Mouse (Mus musculus) embryonic facial prominence, embryonic 11.5 days (tissue): ENCODE data around the gene Ethe1. TPM values are rescaled to one million over a fixed set of nuclear protein-coding genes. Genes with fewer than 3 reads are reported as not detected.
A peak's percentile ranks its signal among the peaks of the same experiment; 100 is the strongest.

ENCODE experiments used
- ATAC-seq: fragments of 200-750 bp; cut with Nextera tagmentation; replicated peaks from 2 replicates; pipeline ENCODE4 v1.8.0; 2017; ENCODE audit warnings: low read depth; ENCODE audit not compliant: insufficient number of reproducible peaks, low FRiP score, low TSS enrichment
- DNase-seq: peaks from one replicate; pipeline ENCODE4 v3.0.0-alpha.2; 2015; ENCODE audit warnings: low spot score
- H3K27ac ChIP-seq: fragments of 300-500 bp; sonication (generic); replicated peaks from 2 replicates; pipeline ENCODE4 v1.5.1; 2014; ENCODE audit warnings: mild to moderate bottlenecking, low read depth, low read length, control low read depth
- H3K27me3 ChIP-seq: fragments of 300-500 bp; sonication (generic); 2 replicates; pipeline ENCODE4 v1.6.1; 2014; ENCODE audit warnings: mild to moderate bottlenecking, low read length, moderate library complexity, mixed read lengths; ENCODE audit not compliant: control insufficient read depth, insufficient read depth
- H3K36me3 ChIP-seq: fragments of 300-500 bp; sonication (generic); replicated peaks from 2 replicates; pipeline ENCODE4 v1.6.1; 2014; ENCODE audit warnings: low read depth, mild to moderate bottlenecking, low read length, moderate library complexity, mixed read lengths; ENCODE audit not compliant: control insufficient read depth, insufficient read depth
- H3K4me1 ChIP-seq: fragments of 300-500 bp; sonication (generic); 2 replicates; pipeline ENCODE4 v1.6.1; 2014; ENCODE audit warnings: low read length, mixed read lengths; ENCODE audit not compliant: control insufficient read depth, insufficient read depth
- H3K4me2 ChIP-seq: fragments of 300-500 bp; sonication (generic); 2 replicates; pipeline ENCODE4 v1.6.1; 2014; ENCODE audit warnings: low read depth, mild to moderate bottlenecking, control low read depth, low read length, moderate library complexity
- H3K4me3 ChIP-seq: fragments of 300-500 bp; sonication (generic); 2 replicates; pipeline ENCODE4 v1.5.1; 2014; ENCODE audit warnings: low read depth, low read length, control low read depth
- H3K9ac ChIP-seq: fragments of 300-500 bp; sonication (generic); replicated peaks from 2 replicates; pipeline ENCODE4 v1.6.1; 2014; ENCODE audit warnings: mild to moderate bottlenecking, control low read depth, low read length
- H3K9me3 ChIP-seq: fragments of 300-500 bp; sonication (generic); replicated peaks from 2 replicates; pipeline ENCODE4 v1.6.1; 2016; ENCODE audit warnings: mild to moderate bottlenecking, low read length, inconsistent platforms, mixed read lengths; ENCODE audit not compliant: control insufficient read depth
- WGBS: fragments of 180-500 bp; shearing (Covaris S2); extraction: QIAGEN DNeasy Blood & Tissue Kit; methylation state at CpG from one replicate; pipeline ENCODE4 v1.1.7; 2014; 5-methylcytosine and 5-hydroxymethylcytosine counted together
- polyA plus RNA-seq: library from polyadenylated mRNA; unstranded; fragments of >200 nt; fragmentation: Nextera tagmentation; extraction: Ambion mirVana; gene quantifications from 2 replicates; pipeline ENCODE4 v1.2.1, GENCODE M21; 2014

The Ethe1 gene
- polyA plus RNA-seq, 1 experiment from 2014 or later, result 24.4 TPM

DNA sequence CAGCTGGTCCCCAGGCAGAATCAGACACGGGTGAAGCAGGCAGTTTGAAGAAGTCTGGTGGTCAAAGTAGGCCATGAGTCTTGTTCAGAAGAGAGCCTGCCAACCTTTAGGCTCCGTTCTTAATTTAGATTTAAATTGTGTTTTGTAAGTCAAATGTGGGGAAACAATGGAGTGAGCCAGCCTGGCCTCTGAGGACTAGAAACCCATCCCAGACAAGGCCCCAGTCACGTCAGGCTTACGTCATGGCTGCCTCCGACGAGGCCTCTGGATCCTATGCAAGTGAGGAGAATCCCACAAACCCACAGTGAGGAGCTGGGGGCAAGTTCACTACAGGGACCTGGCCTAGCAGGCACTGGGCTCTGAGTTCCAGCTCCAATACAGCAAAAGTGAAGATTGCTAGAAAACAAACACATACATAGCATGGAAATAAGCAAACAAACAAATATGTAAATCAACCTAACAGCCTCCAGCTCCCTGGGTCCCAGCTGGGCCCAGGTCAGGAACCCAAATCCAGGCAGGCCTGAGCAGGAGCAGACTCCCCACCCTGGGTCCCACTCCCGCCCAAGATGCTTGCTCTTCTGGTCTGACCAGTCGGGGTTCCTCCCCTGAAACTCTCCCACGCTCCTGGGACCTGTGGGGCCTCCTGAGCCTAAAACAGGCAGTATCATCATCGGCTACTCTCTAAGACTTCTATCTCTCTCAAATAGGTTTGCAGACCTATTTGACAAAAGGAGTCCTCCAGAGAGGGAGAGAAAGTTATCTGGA lies 43.0 kb downstream of the Ethe1 start:
- ATAC-seq (no peak), DNase-seq (no peak)
- Histone ChIP-seq H3K9ac (no peak overlapping the region), H3K27ac (no peak overlapping the region), H3K4me3 (no peak overlapping the region), H3K4me1 (no peaks in the 10 kb centered on the region), H3K36me3 (no peaks in the 10 kb centered on the region), H3K4me2 (no peak overlapping the region), H3K27me3 (no peaks in the 10 kb centered on the region), H3K9me3 (no peaks in the 10 kb centered on the region)
- 68% methylated on average over 10 of the region's 10 CpGs for WGBS

GRCm38 (mm10) chr7:24636264-24636663 lies 48.9 kb downstream of the Ethe1 start, which contains the start of gene Lypd3:
Gene Lypd3, plus strand, starts transcription at chr7:24636550.
- no peak for DNase-seq
- H3K4me2 ChIP-seq, result peak within 1 kb of the TSS; percentile 29
- ATAC-seq, result no peak; the same call in 1 of the 2 replicates
- no peak within 1 kb of the TSS for H3K9ac ChIP-seq
- no peaks in the 10 kb centered on the region for H3K36me3 ChIP-seq
- H3K4me1 ChIP-seq, result peaks cover 3% of the 10 kb centered on the region; the same call in 1 of the 2 replicates
- H3K27ac ChIP-seq, result no peak within 1 kb of the TSS
- peaks cover 46% of the 10 kb centered on the region for H3K27me3 ChIP-seq
- H3K9me3 ChIP-seq, result no peaks in the 10 kb centered on the region
- WGBS, result 14% methylated on average over 15 of the region's 15 CpGs
- H3K4me3 ChIP-seq, result peak within 1 kb of the TSS; percentile 18; the same call in 1 of the 2 replicates

- Histone ChIP-seq H3K36me3 (no peaks in the 10 kb centered on the region), H3K27ac (no peak overlapping the region), H3K4me3 (peak overlapping the region; percentile 18; the same call in 1 of the 2 replicates), H3K9ac (no peak overlapping the region), H3K4me2 (peak overlapping the region; percentile 29), H3K9me3 (no peaks in the 10 kb centered on the region), H3K4me1 (peaks cover 3% of the 10 kb centered on the region; the same call in 1 of the 2 replicates), H3K27me3 (peaks cover 46% of the 10 kb centered on the region)
- ATAC-seq, result peak; percentile 44
- DNase-seq, result no peak
- WGBS, result under 1% methylated on average over 18 of the region's 18 CpGs
These were observed 49.7 kb downstream of the Ethe1 start for GRCm38 (mm10) chr7:24637046-24637445.

DNA sequence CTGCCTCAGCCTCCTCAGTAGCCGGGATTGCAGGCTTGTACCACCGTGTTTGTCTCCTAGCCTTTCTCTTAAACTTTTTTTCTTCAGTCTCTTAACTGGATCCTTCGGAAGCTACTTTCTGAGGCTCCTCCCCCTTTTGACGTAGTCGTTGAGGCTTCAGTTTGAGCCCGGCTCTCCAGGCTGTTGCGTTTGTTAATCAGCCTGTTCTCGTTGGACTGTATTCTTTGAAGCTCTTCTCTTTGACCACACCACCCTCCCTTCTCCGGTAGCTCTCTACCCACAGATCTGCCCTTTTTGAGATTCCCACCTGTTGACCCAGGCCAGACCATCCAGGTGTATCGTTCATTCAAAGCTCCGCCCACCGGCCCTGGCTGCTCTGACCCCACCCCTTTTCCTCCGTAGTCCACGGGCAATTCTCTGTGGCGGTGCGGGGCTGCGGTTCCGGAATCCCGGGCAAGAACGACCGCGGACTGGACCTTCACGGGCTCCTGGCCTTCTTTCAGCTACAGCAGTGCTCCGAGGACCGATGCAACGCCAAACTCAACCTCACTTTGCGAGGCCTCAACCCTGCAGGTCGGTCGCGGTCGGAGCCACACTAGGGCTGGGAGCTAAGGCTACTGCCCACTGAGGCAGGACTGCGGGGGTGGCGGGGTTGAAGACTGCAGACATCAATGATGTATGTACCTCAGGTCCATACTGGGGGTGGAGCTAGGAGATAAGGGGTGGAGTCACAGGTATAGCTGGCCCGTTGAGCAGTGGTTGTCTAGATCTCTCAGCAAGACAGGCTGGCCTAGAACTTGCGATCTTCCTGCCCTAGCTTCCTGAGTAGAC lies 50.9 kb downstream of the Ethe1 start:
- DNase-seq (peak; percentile 48), ATAC-seq (no peak; the same call in 1 of the 2 replicates)
- Histone ChIP-seq H3K27ac (no peak overlapping the region), H3K9me3 (no peaks in the 10 kb centered on the region), H3K36me3 (no peaks in the 10 kb centered on the region), H3K27me3 (peaks cover 46% of the 10 kb centered on the region), H3K4me1 (peaks cover 3% of the 10 kb centered on the region; the same call in 1 of the 2 replicates), H3K9ac (no peak overlapping the region), H3K4me3 (peak overlapping the region; percentile 19), H3K4me2 (peak overlapping the region; percentile 46)
- 2% methylated on average over 35 of the region's 35 CpGs for WGBS

- ATAC-seq (no peak), DNase-seq (no peak)
- Histone ChIP-seq H3K9me3 (no peaks in the 10 kb centered on the region), H3K9ac (no peak overlapping the region), H3K4me1 (peaks cover 3% of the 10 kb centered on the region; the same call in 1 of the 2 replicates), H3K27me3 (peaks cover 46% of the 10 kb centered on the region), H3K4me3 (no peak overlapping the region), H3K27ac (no peak overlapping the region), H3K4me2 (no peak overlapping the region), H3K36me3 (no peaks in the 10 kb centered on the region)
- WGBS, result 65% methylated on average over 13 of the region's 13 CpGs
These were observed 53.1 kb downstream of the Ethe1 start for GRCm38 (mm10) chr7:24640450-24640849.

- 7% methylated on average over 9 of the region's 9 CpGs for WGBS
- H3K9ac ChIP-seq, result no peak overlapping the region
- ATAC-seq, result no peak
These were observed 55.1 kb downstream of the Ethe1 start for GRCm38 (mm10) chr7:24642491-24642890.

DNA sequence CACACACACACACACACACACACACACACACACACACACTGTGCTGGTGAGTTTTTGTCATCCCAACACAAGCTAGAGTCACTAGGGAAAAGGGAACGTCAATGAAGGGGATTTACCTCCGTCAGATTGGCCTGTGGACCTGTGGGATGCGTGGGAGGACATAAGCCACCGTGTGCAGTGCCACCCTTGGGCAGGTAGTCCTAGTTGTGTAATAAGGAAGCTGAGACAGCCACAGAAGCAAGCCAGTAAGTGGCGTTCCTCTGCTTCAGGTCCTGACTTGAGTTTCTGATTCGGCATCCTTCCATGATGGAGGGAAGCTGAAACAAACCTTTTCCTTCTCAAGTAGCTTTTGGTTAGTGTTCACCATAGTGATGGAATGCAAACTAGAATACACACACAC lies 57.1 kb downstream of the Ethe1 start:
- DNase-seq (no peak), ATAC-seq (no peak)

More at GRCm38 (mm10) chr7:24642491-24642890, 55.1 kb downstream of the Ethe1 start:
- Histone ChIP-seq H3K4me3 (no peak overlapping the region), H3K36me3 (no peaks in the 10 kb centered on the region), H3K4me1 (peaks cover 2% of the 10 kb centered on the region; the same call in 1 of the 2 replicates), H3K9me3 (no peaks in the 10 kb centered on the region), H3K4me2 (no peak overlapping the region), H3K27ac (no peak overlapping the region), H3K27me3 (peaks cover 28% of the 10 kb centered on the region)
- peak; percentile 69 for DNase-seq

More for the DNA sequence above, 57.1 kb downstream of the Ethe1 start:
- WGBS, result 81% methylated on average over 6 of the region's 6 CpGs
- Histone ChIP-seq H3K36me3 (no peaks in the 10 kb centered on the region), H3K9ac (no peak overlapping the region), H3K4me3 (no peak overlapping the region), H3K27ac (no peak overlapping the region), H3K4me2 (no peak overlapping the region), H3K9me3 (no peaks in the 10 kb centered on the region), H3K4me1 (no peaks in the 10 kb centered on the region), H3K27me3 (peaks cover 12% of the 10 kb centered on the region)
